Comparison of ENCODE assay signal across 13 mouse cellular contexts in the genomic region with DNA sequence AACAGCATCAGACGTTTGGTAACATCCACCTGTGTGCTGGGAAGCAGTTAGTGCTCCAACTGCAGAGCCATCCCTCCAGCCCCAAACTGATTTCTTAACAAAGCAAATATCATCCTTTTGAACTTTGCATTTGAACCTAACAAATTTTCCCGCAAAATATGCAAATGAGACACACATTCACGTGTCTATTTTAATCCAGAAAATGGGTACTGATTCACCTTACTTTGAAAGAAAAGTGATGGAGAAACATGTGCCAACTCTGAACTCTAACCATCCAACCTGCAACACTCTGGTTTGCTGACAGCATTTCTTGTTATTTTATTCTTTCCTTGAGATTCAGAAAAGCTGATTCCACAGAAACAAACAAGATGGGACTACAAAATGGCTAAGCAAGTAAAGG. TPM values are rescaled to one million over a fixed set of nuclear protein-coding genes. Genes with fewer than 3 reads are reported as not detected.
A peak's percentile ranks its signal among the peaks of the same experiment; 100 is the strongest.
DNase-seq lines count a peak whose midpoint lies in the region; ATAC-seq and TF ChIP-seq lines count a peak whose summit lies in the region.
"Had no signal": no experiment of that assay in that cellular context is flagged by ENCODE, and none has a peak within 500 bp of the region (broad histone marks: within the 10 kb centered on the region; RNA-seq: fewer than 3 reads in every experiment).

No protein-coding gene starts in this region.

- no peaks in the 10 kb centered on the region for H3K36me3 ChIP-seq in heart, embryonic 16.5 days (ENCODE audit: control insufficient read depth, insufficient read depth)
- H3K36me3 ChIP-seq in liver, embryonic 11.5 days (ENCODE audit: control insufficient read depth, insufficient read depth, low read length): no peaks in the 10 kb centered on the region
- peaks cover 0 to 15% of the 10 kb centered on the region in 2 experiments; a peak in 2 of 4 replicates for H3K36me3 ChIP-seq in MEL (ENCODE audit: control insufficient read depth in 1 of 2, insufficient read depth in 2 of 2, low read length in 2 of 2)
- no peaks in the 10 kb centered on the region for H3K36me3 ChIP-seq in liver, embryonic 14.5 days (replicated peaks; ENCODE audit: control insufficient read depth, insufficient read depth, low read depth)

- H3K4me2 ChIP-seq in heart, embryonic 16.5 days (ENCODE audit: low read depth, low read length): peak overlapping the region; percentile 74
- peak overlapping the region; percentile 66; the same call in 1 of the 2 replicates for H3K4me2 ChIP-seq in liver, embryonic 11.5 days
- H3K4me2 ChIP-seq in liver, embryonic 14.5 days (ENCODE audit: low read depth): peak overlapping the region; percentile 55

- no peak for ATAC-seq in heart, embryonic 16.5 days (replicated peaks; ENCODE audit: extremely low read depth, insufficient read depth, low FRiP score)
- no peak for ATAC-seq in liver, embryonic 11.5 days (replicated peaks; ENCODE audit: low FRiP score)
- no peak for ATAC-seq in liver, embryonic 14.5 days (ENCODE audit: insufficient read depth)
- ATAC-seq: midbrain, embryonic 16.5 days had no signal

- H3K9ac ChIP-seq in heart, embryonic 16.5 days (ENCODE audit: low read length): no peak overlapping the region
- H3K9ac ChIP-seq in liver, embryonic 11.5 days (ENCODE audit: low read depth, low read length): no peak overlapping the region
- peak overlapping the region; percentile 78; the same call in 1 of the 2 replicates for H3K9ac ChIP-seq in MEL (ENCODE audit: control insufficient read depth, low read depth, low read length, poor library complexity, severe bottlenecking)
- no peak overlapping the region for H3K9ac ChIP-seq in liver, embryonic 14.5 days (replicated peaks)

- TF ChIP-seq CTCF in MEL (IDR thresholded peaks at IDR 0.05 in 2 of 3, conservative IDR thresholded peaks at IDR 0.05 in 1 of 3; ENCODE audit: control insufficient read depth in 1 of 3, insufficient read depth in 1 of 3, low read depth in 2 of 3, low read length in 3 of 3, poor library complexity in 1 of 3, severe bottlenecking in 1 of 3): no peak
- TF ChIP-seq CTCF in liver, embryonic 14.5 days (IDR thresholded peaks at IDR 0.05; ENCODE audit: low read depth): no peak

- peaks cover 36% of the 10 kb centered on the region for H3K4me1 ChIP-seq in heart, embryonic 16.5 days (ENCODE audit: control insufficient read depth, insufficient read depth, low read length)
- H3K4me1 ChIP-seq in liver, embryonic 11.5 days (replicated peaks; ENCODE audit: control insufficient read depth, insufficient read depth, low read length): peaks cover 6% of the 10 kb centered on the region; the same call in 1 of the 2 replicates
- H3K4me1 ChIP-seq in MEL (ENCODE audit: control insufficient read depth in 1 of 2, insufficient read depth in 2 of 2, low read length in 2 of 2): peaks cover 2 to 17% of the 10 kb centered on the region in 2 experiments; a peak in 3 of 4 replicates
- H3K4me1 ChIP-seq in liver, embryonic 14.5 days (replicated peaks; ENCODE audit: control insufficient read depth in 2 of 2, insufficient read depth in 2 of 2, low read length in 1 of 2): peaks cover 0 to 11% of the 10 kb centered on the region in 2 experiments; a peak in 2 of 4 replicates

- TF ChIP-seq POLR2A in MEL (IDR thresholded peaks at IDR 0.05; ENCODE audit: control insufficient read depth in 1 of 2, insufficient read depth in 1 of 2, low read depth in 1 of 2, low read length in 2 of 2, poor library complexity in 1 of 2): no peak

- intact Hi-C loops in heart, postnatal 10 days (cut with DNase I): no loop called here

- 77% methylated on average over 3 of the region's 3 CpGs for WGBS in heart, embryonic 16.5 days
- WGBS in liver, embryonic 11.5 days: 61% methylated on average over 3 of the region's 3 CpGs
- WGBS in liver, embryonic 14.5 days (ENCODE audit: insufficient replicate concordance): 44% methylated on average over 3 of the region's 3 CpGs

- no peaks in the 10 kb centered on the region for H3K27me3 ChIP-seq in heart, embryonic 16.5 days (ENCODE audit: control insufficient read depth, insufficient read depth, low read length)
- H3K27me3 ChIP-seq in liver, embryonic 11.5 days (replicated peaks; ENCODE audit: control insufficient read depth, insufficient read depth, low read length): no peaks in the 10 kb centered on the region
- no peaks in the 10 kb centered on the region for H3K27me3 ChIP-seq in MEL (ENCODE audit: control insufficient read depth in 1 of 2, insufficient read depth in 2 of 2, low read length in 2 of 2)
- no peaks in the 10 kb centered on the region for H3K27me3 ChIP-seq in liver, embryonic 14.5 days (ENCODE audit: control insufficient read depth, insufficient read depth, low read length)

- no peaks in the 10 kb centered on the region for H3K9me3 ChIP-seq in heart, embryonic 16.5 days (replicated peaks; ENCODE audit: control insufficient read depth, low read length)
- H3K9me3 ChIP-seq in liver, embryonic 11.5 days (ENCODE audit: control insufficient read depth, low read length): no peaks in the 10 kb centered on the region
- no peaks in the 10 kb centered on the region for H3K9me3 ChIP-seq in MEL (replicated peaks; ENCODE audit: insufficient read depth, low read length)
- H3K9me3 ChIP-seq in liver, embryonic 14.5 days (ENCODE audit: control insufficient read depth, low read length): no peaks in the 10 kb centered on the region

- no peak for TF ChIP-seq RAD21 in MEL (IDR thresholded peaks at IDR 0.05; ENCODE audit: low read depth, low read length)

- no peak for TF ChIP-seq EP300 in MEL (IDR thresholded peaks at IDR 0.05; ENCODE audit: low read depth in 1 of 2, low read length in 2 of 2)
- no peak for TF ChIP-seq EP300 in liver, embryonic 14.5 days (IDR thresholded peaks at IDR 0.05; ENCODE audit: low read depth)

- H3K79me2 ChIP-seq in MEL (ENCODE audit: control insufficient read depth, insufficient read depth, low read length, poor library complexity): peaks cover 2% of the 10 kb centered on the region; the same call in 1 of the 2 replicates

- DNase-seq in heart, postnatal 10 days: no peak
- DNase-seq in liver, embryonic 11.5 days (ENCODE audit: low spot score): no peak
- DNase-seq in liver (no peak), MEL (ENCODE audit: low read depth, low spot score) (no peak)
- no peak for DNase-seq in liver, embryonic 14.5 days (ENCODE audit: low read depth in 3 of 3, low spot score in 3 of 3)
- DNase-seq in adrenal gland, postnatal 25 days: no peak
- no peak for DNase-seq in lung, postnatal 4 days
- DNase-seq: cerebellum, postnatal 14 days; kidney, postnatal 36 days; lung, embryonic 14.5 days; thymus, postnatal 14 days had no signal

- H3K27ac ChIP-seq in heart, embryonic 16.5 days (ENCODE audit: low read length): no peak overlapping the region
- no peak overlapping the region for H3K27ac ChIP-seq in liver, embryonic 11.5 days (ENCODE audit: low read depth, low read length)
- peak overlapping the region; percentile 85; the same call in 1 of the 2 replicates for H3K27ac ChIP-seq in MEL (ENCODE audit: control insufficient read depth, low read depth, low read length)
- H3K27ac ChIP-seq in liver, embryonic 14.5 days: no peak overlapping the region

- H3K4me3 ChIP-seq in heart, embryonic 16.5 days (ENCODE audit: low read length): peak overlapping the region; percentile 56; the same call in 1 of the 2 replicates
- H3K4me3 ChIP-seq in liver, embryonic 11.5 days (ENCODE audit: low read depth, low read length): no peak overlapping the region
- peak overlapping the region; percentile 49 to 78 for H3K4me3 ChIP-seq in MEL (ENCODE audit: control insufficient read depth in 1 of 2, insufficient read depth in 1 of 2, low read depth in 2 of 2, low read length in 2 of 2)
- no peak overlapping the region for H3K4me3 ChIP-seq in liver, embryonic 14.5 days (ENCODE audit: insufficient read depth in 1 of 2, low read depth in 2 of 2, low read length in 2 of 2)

TF ChIP-seq in MEL, 35 proteins besides CTCF, POLR2A, EP300 and RAD21:
- TF ChIP-seq MAX (IDR thresholded peaks at IDR 0.05; ENCODE audit: low read length) (no peak; the same call in 1 of the 2 replicates), MYC (IDR thresholded peaks at IDR 0.05; ENCODE audit: low read depth, low read length) (0 out of 2 replicates have a peak, but pooled peaks have one; percentile 25), E2F4 (IDR thresholded peaks at IDR 0.05; ENCODE audit: borderline replicate concordance, low read depth, low read length) (0 out of 2 replicates have a peak, but pooled peaks have one; percentile 58), MEF2A (IDR thresholded peaks at IDR 0.05; ENCODE audit: extremely low read depth, insufficient replicate concordance, low read depth, low read length, poor library complexity, severe bottlenecking) (no peak), CHD2 (IDR thresholded peaks at IDR 0.05; ENCODE audit: low read length) (no peak), USF2 (IDR thresholded peaks at IDR 0.05; ENCODE audit: borderline replicate concordance in 1 of 2, insufficient read depth in 1 of 2, low read depth in 1 of 2, low read length in 2 of 2) (no peak), CHD1 (IDR thresholded peaks at IDR 0.05; ENCODE audit: low read depth, low read length) (no peak), ETS1 (IDR thresholded peaks at IDR 0.05; ENCODE audit: low read depth, low read length) (no peak), TBP (IDR thresholded peaks at IDR 0.05; ENCODE audit: low read depth, low read length) (no peak), ZC3H11A (IDR thresholded peaks at IDR 0.05; ENCODE audit: low read depth, low read length) (peak; percentile 22; the same call in 1 of the 2 replicates), SMC3 (IDR thresholded peaks at IDR 0.05; ENCODE audit: low read depth, low read length) (no peak), POLR2AphosphoS2 (IDR thresholded peaks at IDR 0.05; ENCODE audit: low read length) (no peak)

RNA-seq across cellular contexts. Expression of gene Maml3, which starts 36.0 kb away (rescaled TPM):
- polyA plus RNA-seq in heart, embryonic 16.5 days (2015; fragmentation: Nextera tagmentation; extraction: Ambion mirVana): 2.6 and 3.1 TPM in 2 replicates
- 1 to 10 TPM; 5.4 to 5.6 TPM for total RNA-seq in heart, postnatal 10 days (2021)
- polyA plus RNA-seq in liver, embryonic 11.5 days (2014; fragmentation: Nextera tagmentation; extraction: Ambion mirVana): 2.9 and 3.1 TPM in 2 replicates
- 2.0 and 2.6 TPM in 2 replicates for total RNA-seq in MEL (2012; rRNA removed)
- polyA plus RNA-seq in MEL (2012; ENCODE audit: insufficient read depth in 1 of 2, insufficient read length in 2 of 2, low read depth in 1 of 2, low replicate concordance in 2 of 2, missing spikeins in 1 of 2): 1 to 10 TPM in 1 of 2 experiments, not detected in 1; 4.1 TPM
- 0.71 and 0.73 TPM in 2 replicates for polyA plus RNA-seq in liver, embryonic 14.5 days (2012; rRNA removed)
- polyA plus RNA-seq in liver, embryonic 14.5 days (2014; fragmentation: Nextera tagmentation; extraction: Ambion mirVana): 0.57 and 0.73 TPM in 2 replicates
- 8.2 and 11.8 TPM in 2 replicates for total RNA-seq in adrenal gland, postnatal 25 days (2021)

Comparison
In these comparisons a context has a peak if more than half of its experiments do, and no peak if none do; other contexts are left out.
1. H3K4me3 ChIP-seq: peak in heart, embryonic 16.5 days (single experiment) and MEL (2 of 2); none in liver, embryonic 11.5 days (single experiment) and liver, embryonic 14.5 days (0 of 2).
2. Peak in every context shown above with its lines, with median percentiles within 50 percentile points of each other: H3K4me2 ChIP-seq.